Mouse (Mus musculus) heart, adult 2 months (tissue): Measurements from ENCODE around the gene Trpc5.

Source experiments
- CTCF ChIP-seq: fragments of 200-600 bp; IDR thresholded peaks from 2 replicates; pipeline ENCODE4 v1.8.1; 2022; ENCODE audit warnings: antibody characterized with exemption, mild to moderate bottlenecking, moderate library complexity
- POLR2A ChIP-seq: fragments of 200-500 bp; IDR thresholded peaks from 2 replicates; pipeline ENCODE4 v1.6.1; 2011; ENCODE audit warnings: mild to moderate bottlenecking, low read depth, low read length, control low read depth; ENCODE audit not compliant: insufficient read depth

DNA sequence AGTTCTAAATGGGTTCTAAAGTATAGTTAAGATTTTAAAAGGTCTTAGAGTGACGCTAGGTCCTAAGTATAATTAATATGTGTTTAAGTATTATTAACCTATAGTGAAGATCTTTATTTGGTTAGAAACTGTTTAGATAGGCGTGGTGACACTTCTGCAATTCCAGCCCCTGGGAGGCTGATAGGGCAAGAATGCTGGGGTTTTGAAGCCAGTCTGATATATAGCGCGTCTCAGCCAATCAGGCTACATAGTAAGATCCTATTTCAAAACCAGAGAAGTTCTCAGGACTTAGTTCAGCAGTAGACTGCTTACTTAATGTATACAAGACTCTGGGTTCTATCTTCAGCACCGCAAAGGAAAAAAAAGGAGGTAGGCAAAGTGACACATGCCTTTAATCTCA, 231.7 kb downstream of the Trpc5 start, which contains the start of gene Trpc5os:
- TF ChIP-seq POLR2A (no peak), CTCF (no peak)
